Mouse (Mus musculus) bone marrow macrophage, adult 2 months (primary cell): ENCODE measurements around the gene Msx1. TPM values are rescaled to one million over a fixed set of nuclear protein-coding genes. Genes with fewer than 3 reads are reported as not detected.

ENCODE experiments used
- H3K27ac ChIP-seq: 2 replicates; pipeline ENCODE4 v1.5.1; 2012; ENCODE audit warnings: low read depth, low read length; ENCODE audit not compliant: insufficient read depth
- H3K4me1 ChIP-seq: 2 replicates; pipeline ENCODE4 v1.6.1; 2012; ENCODE audit warnings: low read length; ENCODE audit not compliant: control insufficient read depth, insufficient read depth
- H3K4me3 ChIP-seq: 2 replicates; pipeline ENCODE4 v1.5.1; 2012; ENCODE audit warnings: mild to moderate bottlenecking, low read length, moderate library complexity; ENCODE audit not compliant: insufficient read depth
- CTCF ChIP-seq: IDR thresholded peaks from 2 replicates; pipeline ENCODE4 v1.5.1; 2012; ENCODE audit warnings: low read depth, mild to moderate bottlenecking, low read length, moderate library complexity
- POLR2A ChIP-seq: IDR thresholded peaks from 2 replicates; pipeline ENCODE4 v1.6.1; 2012; ENCODE audit warnings: mild to moderate bottlenecking, low read depth, low read length, borderline replicate concordance
- polyA plus RNA-seq: library from polyadenylated mRNA; stranded (reverse); fragments of >200 nt; gene quantifications from 2 replicates; pipeline ENCODE4 v1.2.4, GENCODE M21; 2012; ENCODE audit not compliant: missing spikeins, insufficient read depth, insufficient read length

Msx1 gene
- polyA plus RNA-seq, 1 experiment = not detected

- TF ChIP-seq CTCF = no peak
- TF ChIP-seq POLR2A = no peak
- Histone ChIP-seq H3K4me3 (no peak overlapping the region), H3K27ac (no peak overlapping the region)
Measured at GRCm38 (mm10) chr5:37826706-37827625, 2.6 kb upstream of the Msx1 start.

GRCm38 (mm10) chr5:37825611-37826445, 1.4 kb upstream of the Msx1 start:
- Histone ChIP-seq H3K4me1 (no peaks in the 10 kb centered on the region), H3K4me3 (no peak overlapping the region), H3K27ac (no peak overlapping the region)
- TF ChIP-seq POLR2A (no peak), CTCF (no peak)

More at GRCm38 (mm10) chr5:37826706-37827625, 2.6 kb upstream of the Msx1 start:
- no peaks in the 10 kb centered on the region for H3K4me1 ChIP-seq

- no peak overlapping the region for H3K27ac ChIP-seq
- H3K4me3 ChIP-seq = no peak overlapping the region
- H3K4me1 ChIP-seq = no peaks in the 10 kb centered on the region
- TF ChIP-seq CTCF (no peak), POLR2A (no peak)
Measured at GRCm38 (mm10) chr5:37825111-37825600, 773 bp upstream of the Msx1 start.

GRCm38 (mm10) chr5:37823721-37824460, 492 bp downstream of the Msx1 start:
- TF ChIP-seq POLR2A (no peak), CTCF (no peak)
- H3K27ac ChIP-seq = no peak overlapping the region
- no peaks in the 10 kb centered on the region for H3K4me1 ChIP-seq
- peak overlapping the region; percentile 56 for H3K4me3 ChIP-seq

DNA sequence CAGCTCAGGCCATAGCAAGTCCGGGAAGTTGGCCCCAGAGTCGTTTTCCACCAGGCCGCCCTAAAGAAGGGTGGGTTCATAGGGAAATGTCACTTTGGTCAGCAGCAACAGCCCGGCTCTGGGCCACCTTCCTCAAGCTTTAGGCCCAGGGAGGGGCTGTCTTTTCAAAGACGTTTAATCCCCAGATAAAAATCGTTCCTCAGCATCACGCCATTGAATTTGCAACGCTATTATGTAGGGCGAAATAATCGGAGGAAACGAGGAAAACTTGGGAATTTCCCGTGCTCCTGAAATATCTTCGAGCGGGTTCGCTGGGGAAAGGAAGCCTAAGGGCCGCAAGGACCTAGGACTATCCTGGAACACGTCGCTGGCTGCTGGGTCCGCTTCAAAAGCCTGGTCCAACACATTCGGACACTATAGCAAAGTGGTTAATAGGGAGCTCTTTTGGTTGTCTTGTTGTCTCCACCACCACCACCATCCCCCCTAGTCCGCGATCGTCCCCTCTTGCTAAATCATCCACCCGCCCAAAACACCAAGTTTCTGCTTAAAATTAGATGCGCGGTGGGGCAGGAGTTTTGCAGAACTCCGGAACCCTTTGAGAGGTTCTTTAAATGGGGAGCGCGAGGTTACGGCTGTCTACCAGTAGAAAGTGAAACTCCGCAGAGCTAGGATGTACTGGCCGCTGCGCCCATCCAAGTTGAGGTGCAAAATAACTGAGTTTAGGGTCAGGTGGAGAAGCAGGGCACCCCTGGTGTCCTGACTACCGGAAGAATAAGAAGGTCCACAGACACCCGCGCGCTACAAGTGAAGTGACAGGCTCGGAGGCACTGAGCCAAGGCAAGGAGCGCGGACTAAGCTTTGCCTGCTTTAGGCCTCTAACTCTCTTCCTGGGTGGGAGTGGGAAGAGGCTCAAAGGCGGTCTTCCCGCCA, 1.3 kb downstream of the Msx1 start:
- Histone ChIP-seq H3K4me3 (peak overlapping the region; percentile 56), H3K4me1 (no peaks in the 10 kb centered on the region), H3K27ac (no peak overlapping the region)
- no peak for TF ChIP-seq POLR2A
- no peak for TF ChIP-seq CTCF

- H3K4me1 ChIP-seq = no peaks in the 10 kb centered on the region
- H3K27ac ChIP-seq = no peak overlapping the region
- no peak overlapping the region for H3K4me3 ChIP-seq
- TF ChIP-seq CTCF (no peak), POLR2A (no peak)
Measured at GRCm38 (mm10) chr5:37822116-37822707, 2.2 kb downstream of the Msx1 start.

- TF ChIP-seq POLR2A (no peak), CTCF (no peak)
- Histone ChIP-seq H3K4me3 (no peak overlapping the region), H3K4me1 (no peaks in the 10 kb centered on the region), H3K27ac (no peak overlapping the region)
Measured at GRCm38 (mm10) chr5:37821111-37821601, 3.2 kb downstream of the Msx1 start.

- no peak overlapping the region for H3K27ac ChIP-seq
- no peak overlapping the region for H3K4me3 ChIP-seq
- H3K4me1 ChIP-seq = no peaks in the 10 kb centered on the region
- TF ChIP-seq POLR2A (no peak), CTCF (no peak)
Measured at GRCm38 (mm10) chr5:37820689-37821088, 3.7 kb downstream of the Msx1 start.

GRCm38 (mm10) chr5:37819971-37820370, 4.4 kb downstream of the Msx1 start:
- no peaks in the 10 kb centered on the region for H3K4me1 ChIP-seq
- TF ChIP-seq POLR2A (no peak), CTCF (no peak)
- H3K27ac ChIP-seq = no peak overlapping the region
- no peak overlapping the region for H3K4me3 ChIP-seq
